Mouse (Mus musculus): ENCODE results near the gene Slx4ip. TPM values are rescaled to one million over a fixed set of nuclear protein-coding genes. Genes with fewer than 3 reads are reported as not detected.

Gene Slx4ip
- polyA plus RNA-seq, 1 experiment = 3.0 TPM

- Histone ChIP-seq H3K27me3 (ENCODE audit: control insufficient read depth, insufficient read depth, low read length) (no peaks in the 10 kb centered on the region), H3K27ac (ENCODE audit: insufficient read depth, low read length) (no peak overlapping the region), H3K4me1 (ENCODE audit: control insufficient read depth, insufficient read depth, low read length) (0 out of 2 replicates have a peak, but pooled peaks cover 3% of the 10 kb centered on the region), H3K4me3 (replicated peaks; ENCODE audit: insufficient read depth, low read depth, low read length) (no peak overlapping the region)
- DNase-seq = no peak
- TF ChIP-seq POLR2A (IDR thresholded peaks at IDR 0.05; ENCODE audit: borderline replicate concordance, insufficient read depth, low read length) = no peak
- no peak for TF ChIP-seq CTCF (IDR thresholded peaks at IDR 0.05; ENCODE audit: borderline replicate concordance, insufficient read depth, low read depth, low read length)
- WGBS = 69% methylated on average over 3 of the region's 3 CpGs
These were observed 29.4 kb downstream of the Slx4ip start for GRCm38 (mm10) chr2:136920257-136920993.

GRCm38 (mm10) chr2:136921003-136921408 lies 30.0 kb downstream of the Slx4ip start:
- 14% methylated on average over 4 of the region's 4 CpGs for WGBS
- Histone ChIP-seq H3K4me1 (ENCODE audit: control insufficient read depth, insufficient read depth, low read length) (0 out of 2 replicates have a peak, but pooled peaks cover 3% of the 10 kb centered on the region), H3K27me3 (ENCODE audit: control insufficient read depth, insufficient read depth, low read length) (no peaks in the 10 kb centered on the region), H3K27ac (ENCODE audit: insufficient read depth, low read length) (no peak overlapping the region), H3K4me3 (replicated peaks; ENCODE audit: insufficient read depth, low read depth, low read length) (no peak overlapping the region)
- TF ChIP-seq POLR2A (IDR thresholded peaks at IDR 0.05; ENCODE audit: borderline replicate concordance, insufficient read depth, low read length) (no peak), CTCF (IDR thresholded peaks at IDR 0.05; ENCODE audit: borderline replicate concordance, insufficient read depth, low read depth, low read length) (no peak)
- no peak for DNase-seq

DNA sequence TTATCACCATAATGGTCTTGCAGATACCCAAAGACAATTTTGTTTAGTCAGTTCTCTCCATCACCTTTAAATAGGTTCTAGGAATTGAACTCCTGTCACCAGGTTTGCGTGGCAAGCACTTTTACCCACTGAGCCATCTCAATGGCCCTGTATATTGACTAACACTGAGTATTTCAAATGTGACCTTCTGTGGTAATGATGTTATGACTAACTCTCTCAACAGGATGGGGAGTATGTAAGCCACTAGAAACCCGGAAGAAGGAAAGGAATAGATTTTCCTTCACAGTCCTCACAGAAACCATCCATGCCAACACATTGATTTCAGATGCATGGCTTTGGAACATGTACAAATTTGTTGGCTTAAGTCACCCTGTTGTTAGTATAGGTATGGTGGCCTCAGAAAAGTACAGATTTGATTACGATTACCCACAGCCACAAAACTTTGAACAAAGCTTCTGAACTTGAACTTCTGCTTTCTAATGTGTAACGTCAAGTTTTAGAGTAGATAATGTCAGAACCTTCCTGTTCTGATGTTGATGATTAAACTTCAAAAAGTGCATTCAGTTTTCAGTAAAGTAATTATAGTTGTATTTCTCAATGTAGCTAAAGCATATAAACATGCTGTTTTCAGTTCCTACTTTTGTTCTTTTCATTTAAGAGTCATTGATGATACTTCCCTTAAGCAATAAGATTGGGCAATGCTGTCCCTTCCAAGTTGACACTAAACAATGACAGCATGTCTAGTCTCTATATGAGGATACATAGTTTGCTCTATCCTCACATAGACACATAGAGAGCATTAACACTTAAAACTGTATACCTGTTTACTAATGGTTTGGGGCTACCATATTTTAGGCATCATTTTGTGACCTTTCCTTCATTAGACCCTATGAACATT lies 45.6 kb downstream of the Slx4ip start:
- H3K27me3 ChIP-seq (ENCODE audit: control insufficient read depth, insufficient read depth, low read length) = no peaks in the 10 kb centered on the region
- DNase-seq = no peak
- H3K4me1 ChIP-seq (ENCODE audit: control insufficient read depth, insufficient read depth, low read length) = no peaks in the 10 kb centered on the region
- H3K27ac ChIP-seq (ENCODE audit: insufficient read depth, low read length) = no peak overlapping the region
- H3K4me3 ChIP-seq (replicated peaks; ENCODE audit: insufficient read depth, low read depth, low read length) = no peak overlapping the region
- TF ChIP-seq CTCF (IDR thresholded peaks at IDR 0.05; ENCODE audit: borderline replicate concordance, insufficient read depth, low read depth, low read length) = no peak
- TF ChIP-seq POLR2A (IDR thresholded peaks at IDR 0.05; ENCODE audit: borderline replicate concordance, insufficient read depth, low read length) = no peak
- 95% methylated on average over 4 of the region's 4 CpGs for whole genome bisulfite sequencing

GRCm38 (mm10) chr2:136938249-136938648 lies 47.2 kb downstream of the Slx4ip start:
- Histone ChIP-seq H3K4me1 (ENCODE audit: control insufficient read depth, insufficient read depth, low read length) (no peaks in the 10 kb centered on the region), H3K27ac (ENCODE audit: insufficient read depth, low read length) (no peak overlapping the region), H3K27me3 (ENCODE audit: control insufficient read depth, insufficient read depth, low read length) (no peaks in the 10 kb centered on the region), H3K4me3 (replicated peaks; ENCODE audit: insufficient read depth, low read depth, low read length) (no peak overlapping the region)
- no peak for DNase-seq
- WGBS = 96% methylated on average over 1 of the region's 1 CpGs
- TF ChIP-seq CTCF (IDR thresholded peaks at IDR 0.05; ENCODE audit: borderline replicate concordance, insufficient read depth, low read depth, low read length) = no peak
- TF ChIP-seq POLR2A (IDR thresholded peaks at IDR 0.05; ENCODE audit: borderline replicate concordance, insufficient read depth, low read length) = no peak

- no peaks in the 10 kb centered on the region for H3K4me1 ChIP-seq (ENCODE audit: control insufficient read depth, insufficient read depth, low read length)
- no peak overlapping the region for H3K27ac ChIP-seq (ENCODE audit: insufficient read depth, low read length)
- H3K27me3 ChIP-seq (ENCODE audit: control insufficient read depth, insufficient read depth, low read length) = no peaks in the 10 kb centered on the region
- H3K4me3 ChIP-seq (replicated peaks; ENCODE audit: insufficient read depth, low read depth, low read length) = no peak overlapping the region
- DNase-seq = no peak
- no peak for TF ChIP-seq CTCF (IDR thresholded peaks at IDR 0.05; ENCODE audit: borderline replicate concordance, insufficient read depth, low read depth, low read length)
- WGBS = 84% methylated on average over 5 of the region's 5 CpGs
These were observed 55.3 kb downstream of the Slx4ip start for GRCm38 (mm10) chr2:136946297-136946696.

GRCm38 (mm10) chr2:136947500-136947899 lies 56.5 kb downstream of the Slx4ip start:
- H3K4me3 ChIP-seq (replicated peaks; ENCODE audit: insufficient read depth, low read depth, low read length) = no peak overlapping the region
- no peak for DNase-seq

GRCm38 (mm10) chr2:136947937-136948336 lies 56.9 kb downstream of the Slx4ip start:
- Histone ChIP-seq H3K4me1 (ENCODE audit: control insufficient read depth, insufficient read depth, low read length) (no peaks in the 10 kb centered on the region), H3K27ac (ENCODE audit: insufficient read depth, low read length) (no peak overlapping the region), H3K4me3 (replicated peaks; ENCODE audit: insufficient read depth, low read depth, low read length) (no peak overlapping the region), H3K27me3 (ENCODE audit: control insufficient read depth, insufficient read depth, low read length) (no peaks in the 10 kb centered on the region)
- 31% methylated on average over 5 of the region's 5 CpGs for WGBS
- TF ChIP-seq POLR2A (IDR thresholded peaks at IDR 0.05; ENCODE audit: borderline replicate concordance, insufficient read depth, low read length) (no peak), CTCF (IDR thresholded peaks at IDR 0.05; ENCODE audit: borderline replicate concordance, insufficient read depth, low read depth, low read length) (no peak)
- no peak for DNase-seq

More at GRCm38 (mm10) chr2:136947500-136947899, 56.5 kb downstream of the Slx4ip start:
- TF ChIP-seq CTCF (IDR thresholded peaks at IDR 0.05; ENCODE audit: borderline replicate concordance, insufficient read depth, low read depth, low read length) = no peak
- no peak for TF ChIP-seq POLR2A (IDR thresholded peaks at IDR 0.05; ENCODE audit: borderline replicate concordance, insufficient read depth, low read length)
- H3K4me1 ChIP-seq (ENCODE audit: control insufficient read depth, insufficient read depth, low read length) = no peaks in the 10 kb centered on the region
- H3K27me3 ChIP-seq (ENCODE audit: control insufficient read depth, insufficient read depth, low read length) = no peaks in the 10 kb centered on the region
- 73% methylated on average over 4 of the region's 4 CpGs for WGBS
- H3K27ac ChIP-seq (ENCODE audit: insufficient read depth, low read length) = no peak overlapping the region
